Mouse (Mus musculus) megakaryocyte progenitor cell, adult 5-6 weeks (primary cell): Measurements from ENCODE around the gene Rcn2. TPM values are rescaled to one million over a fixed set of nuclear protein-coding genes. Genes with fewer than 3 reads are reported as not detected.

Experiments used
- ATAC-seq: replicated peaks from 2 replicates; pipeline ENCODE4 v1.8.0; 2016; ENCODE audit warnings: mild to moderate bottlenecking, moderate TSS enrichment, inconsistent platforms; ENCODE audit not compliant: poor library complexity
- total RNA-seq, 2 experiments: library from RNA; stranded (forward) in 1 of 2; stranded (reverse) in 1 of 2; fragments of 157-497, 149-512 nt in 1 of 2; fragments of 200-1000 nt in 1 of 2; gene quantifications; 2 replicates each; pipeline versions ENCODE4 v1.2.3 to v1.2.4; 2015 to 2017

Gene Rcn2
- 52.7 and 60.6 TPM in 2 replicates for total RNA-seq (2015)
- 38.8 and 42.1 TPM in 2 replicates for total RNA-seq (2017)

- peak; percentile 100 for ATAC-seq
Observed at GRCm38 (mm10) chr9:56041372-56042180, at the start of gene Rcn2. Gene Rcn2 (plus strand): TSS chr9:56041845.

- 0 out of 2 replicates have a peak, but pooled peaks have one; percentile 29 for ATAC-seq
Observed at GRCm38 (mm10) chr9:56004679-56005078, 37.0 kb upstream of the Rcn2 start.

- no peak for ATAC-seq
Observed at GRCm38 (mm10) chr9:56010450-56010849, 31.2 kb upstream of the Rcn2 start, which contains the start of gene 4930563M21Rik. Gene 4930563M21Rik (minus strand): TSS chr9:56010550.

GRCm38 (mm10) chr9:56024772-56025171, 16.9 kb upstream of the Rcn2 start:
- ATAC-seq: no peak

GRCm38 (mm10) chr9:56027292-56027691, 14.4 kb upstream of the Rcn2 start:
- ATAC-seq: no peak

GRCm38 (mm10) chr9:56032219-56032618, 9.4 kb upstream of the Rcn2 start:
- no peak for ATAC-seq

GRCm38 (mm10) chr9:56042181-56042621, 556 bp downstream of the Rcn2 start:
- ATAC-seq: peak; percentile 18; the same call in 1 of the 2 replicates

GRCm38 (mm10) chr9:56053796-56054195, 12.2 kb downstream of the Rcn2 start:
- no peak for ATAC-seq

GRCm38 (mm10) chr9:56056147-56056546, 14.5 kb downstream of the Rcn2 start:
- ATAC-seq: no peak

- ATAC-seq: no peak
Observed at GRCm38 (mm10) chr9:56062336-56062735, 20.7 kb downstream of the Rcn2 start.

- no peak for ATAC-seq
Observed at GRCm38 (mm10) chr9:56065011-56065410, 23.4 kb downstream of the Rcn2 start.

- peak; percentile 48 for ATAC-seq
Observed at GRCm38 (mm10) chr9:56067964-56068363, 26.3 kb downstream of the Rcn2 start.

- no peak for ATAC-seq
Observed at GRCm38 (mm10) chr9:56068630-56069029, 27.0 kb downstream of the Rcn2 start.

- no peak for ATAC-seq
Observed at GRCm38 (mm10) chr9:56072861-56073260, 31.2 kb downstream of the Rcn2 start.

GRCm38 (mm10) chr9:56074863-56075262, 33.2 kb downstream of the Rcn2 start:
- ATAC-seq: no peak

GRCm38 (mm10) chr9:56075264-56075663, 33.6 kb downstream of the Rcn2 start:
- peak; percentile 85 for ATAC-seq

- ATAC-seq: peak; percentile 68
Observed at GRCm38 (mm10) chr9:56075901-56076620, 34.4 kb downstream of the Rcn2 start.

- ATAC-seq: peak; percentile 53
Observed at GRCm38 (mm10) chr9:56079587-56079986, 37.9 kb downstream of the Rcn2 start.

GRCm38 (mm10) chr9:56086524-56086923, 44.9 kb downstream of the Rcn2 start:
- ATAC-seq: no peak

GRCm38 (mm10) chr9:56089778-56090520, 48.3 kb downstream of the Rcn2 start, which contains the start of gene Pstpip1:
Gene Pstpip1 (plus strand): TSS chr9:56089962.
- peak; percentile 87 for ATAC-seq
